Mouse (Mus musculus) lung, postnatal 36 days (tissue): ENCODE measurements around the gene Nlrp6.
"Not testable (repeated sequence)": the region's sequence is repeated elsewhere in the genome, so short reads cannot be mapped to it uniquely, and the experiment has no call there.

Experiments used
- DNase-seq: peaks from one replicate; pipeline ENCODE4 v3.0.0; 2022; ENCODE audit warnings: mixed read lengths

Nlrp6 gene

GRCm38 (mm10) chr7:140951051-140951450, 30.3 kb downstream of the Nlrp6 start:
- DNase-seq, result peak; percentile 74

GRCm38 (mm10) chr7:140951765-140952164, 31.1 kb downstream of the Nlrp6 start:
- no peak for DNase-seq

GRCm38 (mm10) chr7:140952441-140952840, 31.7 kb downstream of the Nlrp6 start:
- no peak for DNase-seq

GRCm38 (mm10) chr7:140953133-140953532, 32.4 kb downstream of the Nlrp6 start:
- DNase-seq, result no peak

GRCm38 (mm10) chr7:140953800-140954732, 33.4 kb downstream of the Nlrp6 start:
- peak; percentile 59 for DNase-seq

- DNase-seq, result no peak
Measured at GRCm38 (mm10) chr7:140954733-140955071, 34.0 kb downstream of the Nlrp6 start.

- no peak for DNase-seq
Measured at GRCm38 (mm10) chr7:140955342-140955741, 34.6 kb downstream of the Nlrp6 start.

GRCm38 (mm10) chr7:140955758-140956555, 35.3 kb downstream of the Nlrp6 start, which contains the start of the genes Gm45717 and Ifitm2:
Gm45717 (minus strand) TSS chr7:140955937.
Ifitm2 (minus strand) TSS chr7:140955987.
- peak; percentile 96 for DNase-seq

- DNase-seq, result no peak
Measured at GRCm38 (mm10) chr7:140956556-140956869, 35.8 kb downstream of the Nlrp6 start.

- peak; percentile 84 for DNase-seq
Measured at GRCm38 (mm10) chr7:140959181-140959901, 38.6 kb downstream of the Nlrp6 start.

GRCm38 (mm10) chr7:140960026-140960425, 39.3 kb downstream of the Nlrp6 start:
- no peak for DNase-seq

GRCm38 (mm10) chr7:140961416-140961815, 40.7 kb downstream of the Nlrp6 start:
- no peak for DNase-seq

- no peak for DNase-seq
Measured at GRCm38 (mm10) chr7:140962733-140963132, 42.0 kb downstream of the Nlrp6 start.

- no peak for DNase-seq
Measured at GRCm38 (mm10) chr7:140966921-140967320, 46.2 kb downstream of the Nlrp6 start, which contains the start of gene Ifitm1. Ifitm1 (plus strand) TSS chr7:140967221.

GRCm38 (mm10) chr7:140967862-140968591, 47.3 kb downstream of the Nlrp6 start:
- DNase-seq, result peak; percentile 44

- DNase-seq, result not testable (repeated sequence)
Measured at GRCm38 (mm10) chr7:140968710-140969109, 48.0 kb downstream of the Nlrp6 start.

GRCm38 (mm10) chr7:140970931-140971330, 50.2 kb downstream of the Nlrp6 start:
- no peak for DNase-seq

GRCm38 (mm10) chr7:140971479-140972171, 50.9 kb downstream of the Nlrp6 start:
- peak; percentile 65 for DNase-seq

GRCm38 (mm10) chr7:140973396-140974165, 52.9 kb downstream of the Nlrp6 start:
- no peak for DNase-seq

GRCm38 (mm10) chr7:140974940-140975339, 54.2 kb downstream of the Nlrp6 start:
- DNase-seq, result no peak

GRCm38 (mm10) chr7:140975465-140975864, 54.8 kb downstream of the Nlrp6 start:
- no peak for DNase-seq
